Mouse (Mus musculus) hindbrain, postnatal 0 days (tissue): ENCODE results near the gene Plekhh2. TPM values are rescaled to one million over a fixed set of nuclear protein-coding genes. Genes with fewer than 3 reads are reported as not detected.
A peak's percentile ranks its signal among the peaks of the same experiment; 100 is the strongest.

Experiments
- ATAC-seq: fragments of 200-750 bp; cut with Nextera tagmentation; 2 replicates; pipeline ENCODE4 v1.8.0; 2017; ENCODE audit warnings: mild to moderate bottlenecking, moderate TSS enrichment, moderate library complexity
- DNase-seq: peaks from one replicate; pipeline ENCODE4 v3.0.0-alpha.2; 2015; ENCODE audit warnings: low spot score
- H3K27ac ChIP-seq: fragments of 300-500 bp; sonication (generic); 2 replicates; pipeline ENCODE4 v1.5.1; 2014; ENCODE audit warnings: mild to moderate bottlenecking
- H3K27me3 ChIP-seq: fragments of 300-500 bp; sonication (generic); 2 replicates; pipeline ENCODE4 v1.6.1; 2014; ENCODE audit warnings: low read length, mixed read lengths; ENCODE audit not compliant: insufficient read depth
- H3K36me3 ChIP-seq: fragments of 300-500 bp; sonication (generic); 2 replicates; pipeline ENCODE4 v1.6.1; 2014; ENCODE audit warnings: low read length, mixed read lengths; ENCODE audit not compliant: insufficient read depth
- H3K4me1 ChIP-seq: fragments of 300-500 bp; sonication (generic); 2 replicates; pipeline ENCODE4 v1.6.1; 2014; ENCODE audit warnings: antibody characterized with exemption, low read length, mixed read lengths; ENCODE audit not compliant: insufficient read depth
- H3K4me2 ChIP-seq: fragments of 300-500 bp; sonication (generic); 2 replicates; pipeline ENCODE4 v1.6.1; 2014; ENCODE audit warnings: low read depth, mild to moderate bottlenecking, low read length, moderate library complexity, mixed read lengths
- H3K4me3 ChIP-seq: fragments of 300-500 bp; sonication (generic); 2 replicates; pipeline ENCODE4 v1.5.1; 2014; ENCODE audit warnings: low read length
- H3K9ac ChIP-seq: fragments of 300-500 bp; sonication (generic); replicated peaks from 2 replicates; pipeline ENCODE4 v1.6.1; 2014; ENCODE audit warnings: mild to moderate bottlenecking, low read length, moderate library complexity, mixed read lengths
- H3K9me3 ChIP-seq: fragments of 300-500 bp; sonication (generic); 2 replicates; pipeline ENCODE4 v1.6.1; 2016; ENCODE audit warnings: low read length, mixed read lengths
- CTCF ChIP-seq: IDR thresholded peaks from 2 replicates; pipeline ENCODE4 v1.5.1; 2016; ENCODE audit warnings: antibody characterized with exemption, control low read depth, low read depth
- WGBS: fragments of 180-500 bp; shearing (Covaris S2); extraction: QIAGEN DNeasy Blood & Tissue Kit; methylation state at CpG from one replicate; pipeline ENCODE4 v1.1.7; 2014; 5-methylcytosine and 5-hydroxymethylcytosine counted together
- polyA plus RNA-seq: library from polyadenylated mRNA; unstranded; fragments of >200 nt; fragmentation: Nextera tagmentation; extraction: Ambion mirVana; gene quantifications from 2 replicates; pipeline ENCODE4 v1.2.1, GENCODE M21; 2015
- total RNA-seq: library from RNA; depleted of rRNA; stranded (reverse); fragments of >200 nt; gene quantifications from 2 replicates; pipeline ENCODE4 v1.2.3, GENCODE M21; 2014

Plekhh2 gene
- total and polyA plus RNA-seq, 2 experiments from 2014 or later: 1.6 to 2.6 TPM

- H3K27ac ChIP-seq: no peak overlapping the region; the same call in 1 of the 2 replicates
- H3K9ac ChIP-seq: no peak overlapping the region
- H3K4me2 ChIP-seq: no peak overlapping the region
- 52% methylated on average over 3 of the region's 3 CpGs for WGBS
- H3K36me3 ChIP-seq: no peaks in the 10 kb centered on the region
- ATAC-seq: no peak
- DNase-seq: no peak
- H3K9me3 ChIP-seq: no peaks in the 10 kb centered on the region
- H3K4me3 ChIP-seq: no peak overlapping the region
- no peaks in the 10 kb centered on the region for H3K27me3 ChIP-seq
- no peaks in the 10 kb centered on the region for H3K4me1 ChIP-seq
- TF ChIP-seq CTCF: no peak
Measured at GRCm38 (mm10) chr17:84530202-84530796, 18.6 kb downstream of the Plekhh2 start.

- no peak overlapping the region for H3K27ac ChIP-seq
- no peak overlapping the region for H3K9ac ChIP-seq
- TF ChIP-seq CTCF: no peak
- DNase-seq: peak; percentile 24
- no peak overlapping the region for H3K4me2 ChIP-seq
- no peaks in the 10 kb centered on the region for H3K9me3 ChIP-seq
- ATAC-seq: no peak
- H3K4me1 ChIP-seq: no peaks in the 10 kb centered on the region
- 52% methylated on average over 8 of the region's 8 CpGs for WGBS
- H3K4me3 ChIP-seq: no peak overlapping the region
- no peaks in the 10 kb centered on the region for H3K27me3 ChIP-seq
- no peaks in the 10 kb centered on the region for H3K36me3 ChIP-seq
Measured at GRCm38 (mm10) chr17:84532909-84533499, 21.3 kb downstream of the Plekhh2 start.

- no peaks in the 10 kb centered on the region for H3K9me3 ChIP-seq
- H3K27ac ChIP-seq: no peak overlapping the region
- no peak overlapping the region for H3K4me2 ChIP-seq
- no peaks in the 10 kb centered on the region for H3K27me3 ChIP-seq
- H3K4me1 ChIP-seq: no peaks in the 10 kb centered on the region
- 82% methylated on average over 4 of the region's 4 CpGs for WGBS
- TF ChIP-seq CTCF: no peak
- no peak for DNase-seq
- H3K9ac ChIP-seq: no peak overlapping the region
- no peak for ATAC-seq
- H3K4me3 ChIP-seq: no peak overlapping the region
- H3K36me3 ChIP-seq: no peaks in the 10 kb centered on the region
Measured at GRCm38 (mm10) chr17:84533841-84534240, 22.1 kb downstream of the Plekhh2 start.

GRCm38 (mm10) chr17:84534632-84535031 is 22.9 kb downstream of the Plekhh2 start:
- Histone ChIP-seq H3K4me1 (no peaks in the 10 kb centered on the region), H3K4me3 (no peak overlapping the region), H3K9me3 (no peaks in the 10 kb centered on the region), H3K36me3 (no peaks in the 10 kb centered on the region), H3K4me2 (no peak overlapping the region), H3K9ac (no peak overlapping the region), H3K27ac (no peak overlapping the region), H3K27me3 (no peaks in the 10 kb centered on the region)
- DNase-seq (no peak), ATAC-seq (no peak)
- no peak for TF ChIP-seq CTCF
- WGBS: 88% methylated on average over 2 of the region's 2 CpGs

GRCm38 (mm10) chr17:84535226-84535625 is 23.5 kb downstream of the Plekhh2 start:
- no peak overlapping the region for H3K9ac ChIP-seq
- no peak overlapping the region for H3K4me2 ChIP-seq
- H3K27me3 ChIP-seq: no peaks in the 10 kb centered on the region
- H3K36me3 ChIP-seq: no peaks in the 10 kb centered on the region
- no peak overlapping the region for H3K27ac ChIP-seq
- H3K4me3 ChIP-seq: no peak overlapping the region
- 42% methylated on average over 4 of the region's 4 CpGs for WGBS
- TF ChIP-seq CTCF: no peak
- ATAC-seq: 0 out of 2 replicates have a peak, but pooled peaks have one; percentile 32
- no peaks in the 10 kb centered on the region for H3K4me1 ChIP-seq
- DNase-seq: peak; percentile 22
- H3K9me3 ChIP-seq: no peaks in the 10 kb centered on the region

- DNase-seq (no peak), ATAC-seq (no peak)
- no peak for TF ChIP-seq CTCF
- Histone ChIP-seq H3K4me3 (no peak overlapping the region), H3K36me3 (no peaks in the 10 kb centered on the region), H3K27ac (no peak overlapping the region), H3K4me2 (no peak overlapping the region), H3K27me3 (no peaks in the 10 kb centered on the region), H3K9me3 (no peaks in the 10 kb centered on the region), H3K9ac (no peak overlapping the region), H3K4me1 (no peaks in the 10 kb centered on the region)
- 97% methylated on average over 6 of the region's 6 CpGs for WGBS
Measured at GRCm38 (mm10) chr17:84537301-84537700, 25.6 kb downstream of the Plekhh2 start.

GRCm38 (mm10) chr17:84537966-84538365 is 26.3 kb downstream of the Plekhh2 start:
- WGBS: 56% methylated on average over 3 of the region's 3 CpGs

More at GRCm38 (mm10) chr17:84537966-84538365, 26.3 kb downstream of the Plekhh2 start:
- DNase-seq (no peak), ATAC-seq (no peak)
- Histone ChIP-seq H3K27me3 (no peaks in the 10 kb centered on the region), H3K4me2 (no peak overlapping the region), H3K36me3 (no peaks in the 10 kb centered on the region), H3K27ac (no peak overlapping the region), H3K4me1 (no peaks in the 10 kb centered on the region), H3K9ac (no peak overlapping the region), H3K4me3 (no peak overlapping the region), H3K9me3 (no peaks in the 10 kb centered on the region)
- no peak for TF ChIP-seq CTCF
